Mouse (Mus musculus) kidney, embryonic 15.5 days (tissue): ENCODE data around the gene Ide. TPM values are rescaled to one million over a fixed set of nuclear protein-coding genes. Genes with fewer than 3 reads are reported as not detected.
A peak's percentile ranks its signal among the peaks of the same experiment; 100 is the strongest.

Source experiments
- ATAC-seq: fragments of 200-750 bp; cut with Nextera tagmentation; replicated peaks from 2 replicates; pipeline ENCODE4 v1.8.0; 2017; ENCODE audit warnings: moderate TSS enrichment; ENCODE audit not compliant: low FRiP score
- H3K27ac ChIP-seq: fragments of 300-500 bp; sonication (generic); 2 replicates; pipeline ENCODE4 v1.5.1; 2015; ENCODE audit warnings: mild to moderate bottlenecking, inconsistent platforms
- H3K27me3 ChIP-seq: fragments of 300-500 bp; sonication (generic); 2 replicates; pipeline ENCODE4 v1.6.1; 2015; ENCODE audit warnings: inconsistent platforms
- H3K36me3 ChIP-seq: fragments of 300-500 bp; sonication (generic); 2 replicates; pipeline ENCODE4 v1.6.1; 2015; ENCODE audit warnings: inconsistent platforms
- H3K4me1 ChIP-seq: fragments of 300-500 bp; sonication (generic); 2 replicates; pipeline ENCODE4 v1.6.1; 2015; ENCODE audit warnings: inconsistent platforms
- H3K4me2 ChIP-seq: fragments of 300-500 bp; sonication (generic); 2 replicates; pipeline ENCODE4 v1.6.1; 2015; ENCODE audit warnings: moderate library complexity, mild to moderate bottlenecking, inconsistent platforms
- H3K4me3 ChIP-seq: fragments of 300-500 bp; sonication (generic); replicated peaks from 2 replicates; pipeline ENCODE4 v1.5.1; 2015; ENCODE audit warnings: mild to moderate bottlenecking, inconsistent platforms
- H3K9ac ChIP-seq: fragments of 300-500 bp; sonication (generic); 2 replicates; pipeline ENCODE4 v1.6.1; 2015; ENCODE audit warnings: mild to moderate bottlenecking, inconsistent platforms
- H3K9me3 ChIP-seq: fragments of 300-500 bp; sonication (generic); replicated peaks from 2 replicates; pipeline ENCODE4 v1.6.1; 2016; ENCODE audit warnings: inconsistent platforms
- WGBS: fragments of 180-500 bp; shearing (Covaris S2); methylation state at CpG from one replicate; pipeline ENCODE4 v1.1.7; 2015; ENCODE audit warnings: mixed read lengths; 5-methylcytosine and 5-hydroxymethylcytosine counted together
- polyA plus RNA-seq: library from polyadenylated mRNA; unstranded; fragments of >200 nt; fragmentation: Nextera tagmentation; extraction: Ambion mirVana; gene quantifications from 2 replicates; pipeline ENCODE4 v1.2.1, GENCODE M21; 2015

Gene Ide
- 53.3 and 56.6 TPM in 2 replicates for polyA plus RNA-seq

GRCm38 (mm10) chr19:37337752-37338151 is at the start of gene Ide:
TSS of gene Ide (minus strand) at chr19:37337852.
- H3K9me3 ChIP-seq, result no peaks in the 10 kb centered on the region
- 71% methylated on average over 4 of the region's 4 CpGs for WGBS
- no peaks in the 10 kb centered on the region for H3K27me3 ChIP-seq
- H3K9ac ChIP-seq, result no peak within 1 kb of the TSS
- no peak within 1 kb of the TSS for H3K4me3 ChIP-seq
- H3K27ac ChIP-seq, result 0 out of 2 replicates have a peak within 1 kb of the TSS, but pooled peaks have one; percentile 18
- H3K36me3 ChIP-seq, result no peaks in the 10 kb centered on the region
- no peak for ATAC-seq
- H3K4me1 ChIP-seq, result peaks cover 23% of the 10 kb centered on the region
- H3K4me2 ChIP-seq, result no peak within 1 kb of the TSS

GRCm38 (mm10) chr19:37386126-37386525 is 48.5 kb upstream of the Ide start:
- Histone ChIP-seq H3K4me2 (no peak overlapping the region), H3K27ac (no peak overlapping the region), H3K4me1 (no peaks in the 10 kb centered on the region; the same call in 1 of the 2 replicates), H3K4me3 (no peak overlapping the region), H3K9ac (no peak overlapping the region), H3K27me3 (no peaks in the 10 kb centered on the region), H3K9me3 (no peaks in the 10 kb centered on the region), H3K36me3 (peaks cover 69% of the 10 kb centered on the region)
- ATAC-seq, result no peak
- 70% methylated on average over 3 of the region's 3 CpGs for WGBS

- Histone ChIP-seq H3K27ac (no peak overlapping the region), H3K4me3 (peak overlapping the region; percentile 12), H3K9me3 (no peaks in the 10 kb centered on the region), H3K4me1 (peaks cover 31% of the 10 kb centered on the region), H3K36me3 (peaks cover 8% of the 10 kb centered on the region; the same call in 1 of the 2 replicates), H3K9ac (no peak overlapping the region), H3K4me2 (peak overlapping the region; percentile 67), H3K27me3 (no peaks in the 10 kb centered on the region)
- 72% methylated on average over 6 of the region's 6 CpGs for WGBS
- no peak for ATAC-seq
Observed at GRCm38 (mm10) chr19:37378816-37379215, 41.2 kb upstream of the Ide start.

GRCm38 (mm10) chr19:37377404-37377990 is 39.8 kb upstream of the Ide start:
- Histone ChIP-seq H3K9me3 (no peaks in the 10 kb centered on the region), H3K4me2 (peak overlapping the region; percentile 67), H3K27ac (no peak overlapping the region), H3K36me3 (peaks cover 4% of the 10 kb centered on the region; the same call in 1 of the 2 replicates), H3K27me3 (no peaks in the 10 kb centered on the region), H3K4me3 (peak overlapping the region; percentile 72), H3K9ac (peak overlapping the region; percentile 65), H3K4me1 (peaks cover 31% of the 10 kb centered on the region)
- no peak for ATAC-seq
- WGBS, result 15% methylated on average over 8 of the region's 8 CpGs

- no peak for ATAC-seq
- no peaks in the 10 kb centered on the region for H3K36me3 ChIP-seq
- under 1% methylated on average over 11 of the region's 11 CpGs for WGBS
- H3K27ac ChIP-seq, result peak overlapping the region; percentile 98; the same call in 1 of the 2 replicates
- no peaks in the 10 kb centered on the region for H3K27me3 ChIP-seq
- H3K4me1 ChIP-seq, result peaks cover 31% of the 10 kb centered on the region
- peak overlapping the region; percentile 72 for H3K4me3 ChIP-seq
- H3K4me2 ChIP-seq, result peak overlapping the region; percentile 67
- H3K9me3 ChIP-seq, result no peaks in the 10 kb centered on the region
- peak overlapping the region; percentile 65 for H3K9ac ChIP-seq
Observed at GRCm38 (mm10) chr19:37376841-37377240, 39.2 kb upstream of the Ide start.

- under 1% methylated on average over 73 of the region's 73 CpGs for WGBS
- ATAC-seq, result peak; percentile 99
Observed at GRCm38 (mm10) chr19:37375755-37376615, 38.3 kb upstream of the Ide start, which contains the start of gene Kif11. TSS of gene Kif11 (plus strand) at chr19:37376403.

GRCm38 (mm10) chr19:37374941-37375754 is 37.5 kb upstream of the Ide start:
- peak overlapping the region; percentile 72 for H3K4me3 ChIP-seq
- WGBS, result 20% methylated on average over 7 of the region's 7 CpGs
- no peak for ATAC-seq
- H3K36me3 ChIP-seq, result no peaks in the 10 kb centered on the region
- peak overlapping the region; percentile 65 for H3K9ac ChIP-seq
- no peaks in the 10 kb centered on the region for H3K9me3 ChIP-seq
- H3K27me3 ChIP-seq, result no peaks in the 10 kb centered on the region
- H3K4me2 ChIP-seq, result peak overlapping the region; percentile 67
- peaks cover 22% of the 10 kb centered on the region for H3K4me1 ChIP-seq
- peak overlapping the region; percentile 98 for H3K27ac ChIP-seq

More at GRCm38 (mm10) chr19:37375755-37376615, 38.3 kb upstream of the Ide start, which contains the start of gene Kif11:
- Histone ChIP-seq H3K36me3 (no peaks in the 10 kb centered on the region), H3K9ac (peak within 1 kb of the TSS; percentile 65), H3K9me3 (no peaks in the 10 kb centered on the region), H3K4me2 (peak within 1 kb of the TSS; percentile 67), H3K4me1 (peaks cover 30% of the 10 kb centered on the region), H3K27me3 (no peaks in the 10 kb centered on the region), H3K4me3 (peak within 1 kb of the TSS; percentile 72), H3K27ac (peak within 1 kb of the TSS; percentile 98)

GRCm38 (mm10) chr19:37370356-37370755 is 32.7 kb upstream of the Ide start:
- WGBS, result 81% methylated on average over 5 of the region's 5 CpGs
- Histone ChIP-seq H3K27me3 (no peaks in the 10 kb centered on the region), H3K9ac (no peak overlapping the region), H3K4me3 (no peak overlapping the region), H3K4me1 (peaks cover 6% of the 10 kb centered on the region), H3K27ac (no peak overlapping the region), H3K4me2 (no peak overlapping the region), H3K9me3 (no peaks in the 10 kb centered on the region), H3K36me3 (no peaks in the 10 kb centered on the region)
- ATAC-seq, result no peak

- WGBS, result 84% methylated on average over 4 of the region's 4 CpGs
Observed at GRCm38 (mm10) chr19:37369921-37370320, 32.3 kb upstream of the Ide start.

GRCm38 (mm10) chr19:37368990-37369389 is 31.3 kb upstream of the Ide start:
- Histone ChIP-seq H3K36me3 (no peaks in the 10 kb centered on the region), H3K4me3 (no peak overlapping the region), H3K9ac (no peak overlapping the region), H3K9me3 (no peaks in the 10 kb centered on the region), H3K4me1 (no peaks in the 10 kb centered on the region), H3K27me3 (no peaks in the 10 kb centered on the region), H3K27ac (no peak overlapping the region), H3K4me2 (no peak overlapping the region)
- WGBS, result 68% methylated on average over 1 of the region's 1 CpGs
- no peak for ATAC-seq

More at GRCm38 (mm10) chr19:37369921-37370320, 32.3 kb upstream of the Ide start:
- Histone ChIP-seq H3K36me3 (no peaks in the 10 kb centered on the region), H3K4me1 (peaks cover 1% of the 10 kb centered on the region), H3K27me3 (no peaks in the 10 kb centered on the region), H3K4me2 (no peak overlapping the region), H3K4me3 (no peak overlapping the region), H3K9ac (no peak overlapping the region), H3K27ac (no peak overlapping the region), H3K9me3 (no peaks in the 10 kb centered on the region)
- no peak for ATAC-seq

GRCm38 (mm10) chr19:37363128-37363939 is 25.7 kb upstream of the Ide start:
- Histone ChIP-seq H3K9me3 (no peaks in the 10 kb centered on the region), H3K4me2 (no peak overlapping the region), H3K9ac (no peak overlapping the region), H3K4me1 (no peaks in the 10 kb centered on the region), H3K36me3 (no peaks in the 10 kb centered on the region), H3K27ac (no peak overlapping the region), H3K4me3 (no peak overlapping the region), H3K27me3 (no peaks in the 10 kb centered on the region)
- 88% methylated on average over 11 of the region's 11 CpGs for WGBS
- no peak for ATAC-seq
